Mouse (Mus musculus) inflammation-experienced regulatory T-cells, adult 6 months (primary cell): ENCODE measurements around the gene Bsnd. TPM values are rescaled to one million over a fixed set of nuclear protein-coding genes. Genes with fewer than 3 reads are reported as not detected.

Experiments
- ATAC-seq: one replicate; pipeline ENCODE4 v1.8.0; 2017
- polyA plus RNA-seq, 3 experiments: library from polyadenylated mRNA; unstranded; fragments of 100-300 nt; shearing (Covaris generic); gene quantifications; one replicate each; pipeline ENCODE4 v1.2.1; 2017

Gene Bsnd
- not detected for polyA plus RNA-seq

GRCm38 (mm10) chr4:106492116-106492515 lies at the start of gene Bsnd:
Gene Bsnd, minus strand, starts transcription at chr4:106492283.
- ATAC-seq: no peak

- ATAC-seq: no peak
These were observed 49.4 kb upstream of the Bsnd start for GRCm38 (mm10) chr4:106541491-106541890.

GRCm38 (mm10) chr4:106539756-106540155 lies 47.7 kb upstream of the Bsnd start:
- no peak for ATAC-seq

GRCm38 (mm10) chr4:106534256-106534655 lies 42.2 kb upstream of the Bsnd start:
- ATAC-seq: no peak

GRCm38 (mm10) chr4:106533421-106534080 lies 41.5 kb upstream of the Bsnd start:
- ATAC-seq: no peak

- ATAC-seq: peak; percentile 14
These were observed 38.0 kb upstream of the Bsnd start for GRCm38 (mm10) chr4:106530113-106530482.

GRCm38 (mm10) chr4:106529375-106530112 lies 37.5 kb upstream of the Bsnd start:
- peak; percentile 91 for ATAC-seq

- no peak for ATAC-seq
These were observed 35.9 kb upstream of the Bsnd start for GRCm38 (mm10) chr4:106527856-106528547.

- no peak for ATAC-seq
These were observed 32.9 kb upstream of the Bsnd start for GRCm38 (mm10) chr4:106525001-106525400.

GRCm38 (mm10) chr4:106524131-106524530 lies 32.0 kb upstream of the Bsnd start:
- ATAC-seq: no peak

GRCm38 (mm10) chr4:106522547-106522946 lies 30.5 kb upstream of the Bsnd start:
- no peak for ATAC-seq

GRCm38 (mm10) chr4:106514606-106515005 lies 22.5 kb upstream of the Bsnd start:
- no peak for ATAC-seq

GRCm38 (mm10) chr4:106509888-106510287 lies 17.8 kb upstream of the Bsnd start:
- no peak for ATAC-seq

- ATAC-seq: no peak
These were observed 13.5 kb upstream of the Bsnd start for GRCm38 (mm10) chr4:106505453-106506058.

- ATAC-seq: no peak
These were observed 11.5 kb upstream of the Bsnd start for GRCm38 (mm10) chr4:106503578-106503977.

GRCm38 (mm10) chr4:106500066-106500465 lies 8.0 kb upstream of the Bsnd start:
- ATAC-seq: no peak

GRCm38 (mm10) chr4:106498471-106498844 lies 6.4 kb upstream of the Bsnd start:
- no peak for ATAC-seq

- ATAC-seq: no peak
These were observed 5.8 kb upstream of the Bsnd start for GRCm38 (mm10) chr4:106497776-106498470.

- no peak for ATAC-seq
These were observed 4.8 kb upstream of the Bsnd start for GRCm38 (mm10) chr4:106496833-106497232.

- ATAC-seq: no peak
These were observed 1.6 kb upstream of the Bsnd start for GRCm38 (mm10) chr4:106493639-106494038.

- no peak for ATAC-seq
These were observed 1.5 kb downstream of the Bsnd start for GRCm38 (mm10) chr4:106490620-106491019.

GRCm38 (mm10) chr4:106483831-106484230 lies 8.3 kb downstream of the Bsnd start:
- no peak for ATAC-seq
